Mouse (Mus musculus) bone marrow, adult 2 months (tissue): ENCODE measurements around the gene Nav2. TPM values are rescaled to one million over a fixed set of nuclear protein-coding genes. Genes with fewer than 3 reads are reported as not detected.
A peak's percentile ranks its signal among the peaks of the same experiment; 100 is the strongest.

Experiments used
- H3K27ac ChIP-seq: fragments of 200-500 bp; 2 replicates; pipeline ENCODE4 v1.5.1; 2012; ENCODE audit warnings: low read depth, mild to moderate bottlenecking, control low read depth, inconsistent platforms, low read length; ENCODE audit not compliant: control insufficient read depth, poor library complexity, insufficient read depth
- H3K4me1 ChIP-seq: fragments of 200-500 bp; 2 replicates; pipeline ENCODE4 v1.6.1; 2011; ENCODE audit warnings: low read length; ENCODE audit not compliant: control insufficient read depth, insufficient read depth
- H3K4me3 ChIP-seq: fragments of 200-500 bp; replicated peaks from 2 replicates; pipeline ENCODE3; 2011; ENCODE audit warnings: mild to moderate bottlenecking, low read depth, low read length, control low read depth; ENCODE audit not compliant: control insufficient read depth
- CTCF ChIP-seq: fragments of 200-500 bp; IDR thresholded peaks from 2 replicates; pipeline ENCODE4 v1.5.1; 2011; ENCODE audit warnings: low read length, control low read depth; ENCODE audit not compliant: control insufficient read depth, insufficient read depth
- POLR2A ChIP-seq: fragments of 200-500 bp; IDR thresholded peaks from 2 replicates; pipeline ENCODE4 v1.6.1; 2011; ENCODE audit warnings: low read depth, mild to moderate bottlenecking, control low read depth, low read length, borderline replicate concordance; ENCODE audit not compliant: control insufficient read depth
- WGBS: fragments of 180-500 bp; shearing (Covaris S2); methylation state at CpG from one replicate; pipeline ENCODE4 v1.1.7; 2018; 5-methylcytosine and 5-hydroxymethylcytosine counted together
- polyA plus RNA-seq: library from polyadenylated mRNA; stranded (reverse); fragments of >200 nt; gene quantifications from 2 replicates; pipeline ENCODE4 v1.2.4, GENCODE M21; 2011; ENCODE audit warnings: low replicate concordance; ENCODE audit not compliant: missing spikeins, insufficient read depth, insufficient read length

The Nav2 gene
- polyA plus RNA-seq, 1 experiment: 8.5 TPM

- no peak overlapping the region for H3K4me3 ChIP-seq
- peaks cover 2% of the 10 kb centered on the region; the same call in 1 of the 2 replicates for H3K4me1 ChIP-seq
- no peak overlapping the region for H3K27ac ChIP-seq
- whole genome bisulfite sequencing: 75% methylated on average over 4 of the region's 4 CpGs
- TF ChIP-seq CTCF: no peak
- no peak for TF ChIP-seq POLR2A
Measured at GRCm38 (mm10) chr7:49488493-49489087, 580.1 kb downstream of the Nav2 start.

- H3K4me1 ChIP-seq: peaks cover 4% of the 10 kb centered on the region; the same call in 1 of the 2 replicates
- 86% methylated on average over 10 of the region's 10 CpGs for WGBS
- TF ChIP-seq CTCF (no peak), POLR2A (no peak)
- H3K4me3 ChIP-seq: no peak overlapping the region
- no peak overlapping the region for H3K27ac ChIP-seq
Measured at GRCm38 (mm10) chr7:49490814-49491213, 582.3 kb downstream of the Nav2 start.

GRCm38 (mm10) chr7:49492622-49493021 lies 584.1 kb downstream of the Nav2 start:
- peaks cover 4% of the 10 kb centered on the region; the same call in 1 of the 2 replicates for H3K4me1 ChIP-seq
- H3K27ac ChIP-seq: no peak overlapping the region
- no peak for TF ChIP-seq CTCF
- no peak for TF ChIP-seq POLR2A
- no peak overlapping the region for H3K4me3 ChIP-seq

- Histone ChIP-seq H3K27ac (no peak overlapping the region), H3K4me3 (no peak overlapping the region), H3K4me1 (peaks cover 4% of the 10 kb centered on the region; the same call in 1 of the 2 replicates)
- TF ChIP-seq POLR2A (no peak), CTCF (0 out of 2 replicates have a peak, but pooled peaks have one; percentile 18)
- 78% methylated on average over 4 of the region's 4 CpGs for WGBS
Measured at GRCm38 (mm10) chr7:49493210-49493609, 584.7 kb downstream of the Nav2 start.

- WGBS: 55% methylated on average over 6 of the region's 6 CpGs
- peak overlapping the region; percentile 23; the same call in 1 of the 2 replicates for H3K27ac ChIP-seq
- H3K4me3 ChIP-seq: no peak overlapping the region
- TF ChIP-seq POLR2A: no peak
- TF ChIP-seq CTCF: no peak
- H3K4me1 ChIP-seq: peaks cover 4% of the 10 kb centered on the region; the same call in 1 of the 2 replicates
Measured at GRCm38 (mm10) chr7:49494654-49495053, 586.1 kb downstream of the Nav2 start.

- Histone ChIP-seq H3K4me3 (no peak overlapping the region), H3K4me1 (peaks cover 4% of the 10 kb centered on the region; the same call in 1 of the 2 replicates), H3K27ac (peak overlapping the region; percentile 44)
- TF ChIP-seq POLR2A (no peak), CTCF (no peak)
- 57% methylated on average over 11 of the region's 11 CpGs for WGBS
Measured at GRCm38 (mm10) chr7:49496111-49496510, 587.6 kb downstream of the Nav2 start.

- WGBS: 4% methylated on average over 13 of the region's 13 CpGs
- Histone ChIP-seq H3K4me1 (peaks cover 4% of the 10 kb centered on the region; the same call in 1 of the 2 replicates), H3K27ac (peak overlapping the region; percentile 44; the same call in 1 of the 2 replicates), H3K4me3 (peak overlapping the region; percentile 32)
- TF ChIP-seq CTCF (no peak), POLR2A (no peak)
Measured at GRCm38 (mm10) chr7:49496766-49497425, 588.4 kb downstream of the Nav2 start.

GRCm38 (mm10) chr7:49497426-49497892 lies 588.9 kb downstream of the Nav2 start:
- peak overlapping the region; percentile 32 for H3K27ac ChIP-seq
- WGBS: 36% methylated on average over 4 of the region's 4 CpGs
- H3K4me3 ChIP-seq: no peak overlapping the region
- peaks cover 3% of the 10 kb centered on the region; the same call in 1 of the 2 replicates for H3K4me1 ChIP-seq
- no peak for TF ChIP-seq CTCF
- TF ChIP-seq POLR2A: no peak

GRCm38 (mm10) chr7:49499598-49499997 lies 591.1 kb downstream of the Nav2 start:
- Histone ChIP-seq H3K4me1 (peaks cover 3% of the 10 kb centered on the region; the same call in 1 of the 2 replicates), H3K4me3 (no peak overlapping the region), H3K27ac (no peak overlapping the region)
- TF ChIP-seq CTCF (no peak), POLR2A (no peak)
- 48% methylated on average over 6 of the region's 6 CpGs for WGBS
